Mouse (Mus musculus) hindbrain, embryonic 13.5 days (tissue): ENCODE data around the gene Spata25. TPM values are rescaled to one million over a fixed set of nuclear protein-coding genes. Genes with fewer than 3 reads are reported as not detected.
A peak's percentile ranks its signal among the peaks of the same experiment; 100 is the strongest.
"Not testable (repeated sequence)": the region's sequence is repeated elsewhere in the genome, so short reads cannot be mapped to it uniquely, and the experiment has no call there.

Experiments
- ATAC-seq: fragments of 200-750 bp; cut with Nextera tagmentation; 2 replicates; pipeline ENCODE4 v1.8.0; 2017; ENCODE audit warnings: moderate TSS enrichment; ENCODE audit not compliant: low FRiP score
- H3K27ac ChIP-seq: fragments of 300-500 bp; sonication (generic); 2 replicates; pipeline ENCODE4 v1.5.1; 2015; ENCODE audit warnings: inconsistent platforms, mild to moderate bottlenecking, moderate library complexity
- H3K27me3 ChIP-seq: fragments of 300-500 bp; sonication (generic); 2 replicates; pipeline ENCODE4 v1.6.1; 2015; ENCODE audit warnings: mild to moderate bottlenecking, inconsistent platforms
- H3K36me3 ChIP-seq: fragments of 300-500 bp; sonication (generic); 2 replicates; pipeline ENCODE4 v1.6.1; 2015; ENCODE audit warnings: mild to moderate bottlenecking, inconsistent platforms
- H3K4me1 ChIP-seq: fragments of 300-500 bp; sonication (generic); replicated peaks from 2 replicates; pipeline ENCODE4 v1.6.1; 2015; ENCODE audit warnings: inconsistent platforms
- H3K4me2 ChIP-seq: fragments of 300-500 bp; sonication (generic); 2 replicates; pipeline ENCODE4 v1.6.1; 2015; ENCODE audit warnings: inconsistent platforms, mild to moderate bottlenecking, moderate library complexity
- H3K4me3 ChIP-seq: fragments of 300-500 bp; sonication (generic); 2 replicates; pipeline ENCODE4 v1.5.1; 2015; ENCODE audit warnings: mild to moderate bottlenecking, inconsistent platforms
- H3K9ac ChIP-seq: fragments of 300-500 bp; sonication (generic); 2 replicates; pipeline ENCODE4 v1.6.1; 2015; ENCODE audit warnings: mild to moderate bottlenecking, inconsistent platforms
- H3K9me3 ChIP-seq: fragments of 300-500 bp; sonication (generic); 2 replicates; pipeline ENCODE4 v1.6.1; 2016; ENCODE audit warnings: inconsistent platforms
- WGBS: fragments of 180-500 bp; shearing (Covaris S2); methylation state at CpG from one replicate; pipeline ENCODE4 v1.1.7; 2015; 5-methylcytosine and 5-hydroxymethylcytosine counted together
- polyA plus RNA-seq: library from polyadenylated mRNA; unstranded; fragments of >200 nt; fragmentation: Nextera tagmentation; extraction: Ambion mirVana; gene quantifications from 2 replicates; pipeline ENCODE4 v1.2.1, GENCODE M21; 2015

Gene Spata25
- polyA plus RNA-seq, 1 experiment from 2014 or later = not detected

GRCm38 (mm10) chr2:164862179-164862861 is 34.0 kb upstream of the Spata25 start:
- peaks cover 33% of the 10 kb centered on the region for H3K27me3 ChIP-seq
- peak overlapping the region; percentile 60 for H3K27ac ChIP-seq
- no peaks in the 10 kb centered on the region for H3K9me3 ChIP-seq
- H3K9ac ChIP-seq = no peak overlapping the region
- H3K4me3 ChIP-seq = no peak overlapping the region
- H3K36me3 ChIP-seq = no peaks in the 10 kb centered on the region
- H3K4me1 ChIP-seq = peaks cover 20% of the 10 kb centered on the region
- no peak overlapping the region for H3K4me2 ChIP-seq
- 0 out of 2 replicates have a peak, but pooled peaks have one; percentile 40 for ATAC-seq
- 48% methylated on average over 9 of the region's 9 CpGs for WGBS

- Histone ChIP-seq H3K4me3 (no peak overlapping the region), H3K27ac (peak overlapping the region; percentile 62; the same call in 1 of the 2 replicates), H3K9me3 (no peaks in the 10 kb centered on the region), H3K36me3 (no peaks in the 10 kb centered on the region), H3K27me3 (peaks cover 45% of the 10 kb centered on the region), H3K4me1 (peaks cover 32% of the 10 kb centered on the region), H3K4me2 (no peak overlapping the region), H3K9ac (no peak overlapping the region)
- WGBS = 75% methylated on average over 4 of the region's 4 CpGs
- no peak for ATAC-seq
These were observed 32.8 kb upstream of the Spata25 start for GRCm38 (mm10) chr2:164861094-164861493.

DNA sequence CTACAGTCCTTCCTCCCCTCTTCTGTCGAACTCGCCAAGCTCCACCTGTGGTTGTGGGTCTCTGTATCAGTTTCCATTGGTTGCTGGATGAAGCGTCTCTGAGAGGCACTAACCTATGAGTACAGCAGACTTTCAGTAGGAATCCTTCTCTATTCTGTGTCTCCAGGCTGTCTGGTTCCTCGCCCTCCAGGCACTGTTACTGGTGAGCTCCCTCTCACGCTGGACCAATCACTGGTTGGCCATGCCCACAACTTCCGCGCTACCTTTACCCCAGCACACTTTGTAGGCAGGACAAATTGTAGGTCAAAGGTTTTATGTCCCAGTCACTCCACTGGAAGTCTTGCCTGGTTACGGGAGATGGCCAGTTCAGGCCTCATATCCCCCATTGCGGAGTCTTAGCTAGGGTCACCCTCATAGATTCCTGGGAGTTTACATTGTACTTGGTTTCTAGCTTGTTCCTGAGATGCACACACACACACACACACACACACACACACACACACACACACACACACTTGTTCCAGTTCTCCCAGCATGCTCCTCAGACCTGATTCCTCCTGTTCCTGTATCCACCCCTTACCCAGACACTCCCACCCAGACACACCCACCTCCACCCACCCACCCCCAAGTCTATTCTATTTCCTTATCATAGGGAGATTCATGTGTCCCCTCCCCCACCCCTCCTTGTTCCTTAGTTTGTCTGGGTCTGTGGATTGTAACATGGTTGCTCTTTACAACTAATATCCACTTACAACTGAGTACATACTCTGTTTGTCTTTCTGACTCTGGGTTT is 31.5 kb upstream of the Spata25 start:
- H3K9me3 ChIP-seq = no peaks in the 10 kb centered on the region
- H3K4me2 ChIP-seq = no peak overlapping the region
- H3K9ac ChIP-seq = no peak overlapping the region
- no peak overlapping the region for H3K4me3 ChIP-seq
- H3K4me1 ChIP-seq = peaks cover 32% of the 10 kb centered on the region
- H3K27me3 ChIP-seq = peaks cover 55% of the 10 kb centered on the region
- ATAC-seq = no peak
- no peak overlapping the region for H3K27ac ChIP-seq
- H3K36me3 ChIP-seq = no peaks in the 10 kb centered on the region
- WGBS = 67% methylated on average over 9 of the region's 9 CpGs

GRCm38 (mm10) chr2:164859155-164859554 is 30.8 kb upstream of the Spata25 start:
- H3K27ac ChIP-seq = no peak overlapping the region
- H3K36me3 ChIP-seq = no peaks in the 10 kb centered on the region
- no peak for ATAC-seq
- H3K4me3 ChIP-seq = no peak overlapping the region
- peaks cover 32% of the 10 kb centered on the region for H3K4me1 ChIP-seq
- H3K4me2 ChIP-seq = no peak overlapping the region
- H3K27me3 ChIP-seq = peaks cover 59% of the 10 kb centered on the region
- no peaks in the 10 kb centered on the region for H3K9me3 ChIP-seq
- no peak overlapping the region for H3K9ac ChIP-seq
- WGBS = 79% methylated on average over 2 of the region's 2 CpGs

DNA sequence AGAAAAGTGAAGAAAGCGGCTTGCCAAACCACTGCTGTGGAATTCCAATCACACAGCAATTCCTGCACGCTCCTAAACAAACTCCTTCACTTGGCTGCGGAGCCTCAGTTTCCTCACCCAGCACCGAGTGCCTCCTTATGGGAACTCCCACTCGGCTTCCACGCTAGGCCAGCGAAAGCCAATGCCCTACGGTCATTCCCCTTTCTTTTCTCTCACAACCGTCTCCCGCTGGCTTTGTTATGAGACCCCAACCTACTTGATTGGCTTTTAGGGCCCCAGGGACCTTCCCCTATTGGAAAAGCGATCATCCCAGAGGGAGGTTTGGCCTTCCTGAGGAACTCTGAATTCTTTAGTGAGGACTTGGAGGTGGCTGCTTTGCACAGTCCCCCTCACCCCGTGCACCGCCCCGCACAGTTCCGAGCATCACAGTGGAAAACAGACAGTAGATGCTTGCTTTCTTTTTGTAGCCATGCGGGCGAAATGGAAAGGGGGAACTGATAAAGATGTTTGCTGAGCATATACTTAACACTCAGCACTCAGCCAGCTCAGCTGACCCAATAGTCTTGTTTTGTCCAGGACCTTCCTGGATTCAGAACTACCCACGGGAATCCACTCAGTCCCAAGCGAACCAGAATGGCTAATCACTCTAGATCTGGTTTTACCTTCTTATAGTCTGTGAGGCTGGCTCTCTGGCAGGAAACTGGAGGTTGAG is 29.7 kb upstream of the Spata25 start:
- H3K27me3 ChIP-seq = peaks cover 59% of the 10 kb centered on the region
- no peaks in the 10 kb centered on the region for H3K9me3 ChIP-seq
- no peaks in the 10 kb centered on the region for H3K36me3 ChIP-seq
- H3K4me3 ChIP-seq = peak overlapping the region; percentile 49
- H3K9ac ChIP-seq = peak overlapping the region; percentile 63
- peak overlapping the region; percentile 58; the same call in 1 of the 2 replicates for H3K27ac ChIP-seq
- WGBS = 2% methylated on average over 19 of the region's 19 CpGs
- peak overlapping the region; percentile 87 for H3K4me2 ChIP-seq
- peaks cover 32% of the 10 kb centered on the region for H3K4me1 ChIP-seq
- ATAC-seq = peak; percentile 34; the same call in 1 of the 2 replicates

DNA sequence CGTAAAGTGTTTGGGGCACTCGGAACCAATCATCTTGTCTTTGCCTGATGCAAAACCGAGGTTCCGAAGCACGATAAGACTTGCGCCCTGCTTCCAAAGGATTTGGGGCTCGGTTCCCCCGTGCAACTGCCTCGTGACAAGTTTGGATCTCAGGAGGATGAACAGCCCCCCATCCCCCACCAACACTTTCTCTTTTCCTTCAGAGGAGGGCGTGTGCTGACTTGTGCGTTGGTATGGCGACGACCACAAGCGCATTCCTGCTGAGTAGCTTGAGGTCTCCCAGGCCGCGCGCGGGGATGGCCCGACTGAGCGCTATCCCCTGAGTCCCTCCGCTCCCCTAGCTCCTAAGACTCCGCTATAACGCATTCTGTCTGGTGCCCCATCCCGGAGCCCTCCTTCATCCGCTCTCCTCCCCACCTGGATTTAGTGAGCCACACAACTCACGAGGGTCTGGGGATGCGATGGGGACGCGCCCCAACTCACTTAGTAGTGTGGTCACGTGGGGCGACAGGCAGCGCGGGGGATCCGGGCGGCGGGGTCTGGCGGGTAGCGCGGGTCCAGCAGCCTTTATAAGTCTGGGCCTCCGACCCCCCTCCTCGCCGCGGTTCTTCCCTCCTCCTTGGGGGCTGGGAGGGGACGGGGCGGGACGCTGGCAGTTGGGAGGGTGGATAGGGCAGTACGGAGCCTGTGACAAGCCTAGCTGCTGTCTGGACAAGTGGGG is 28.9 kb upstream of the Spata25 start, which contains the start of gene Pltp:
Gene Pltp (minus strand): TSS at position 611 of the 721 bp plus-strand sequence.
- H3K4me3 ChIP-seq = peak within 1 kb of the TSS; percentile 49
- H3K4me1 ChIP-seq = peaks cover 32% of the 10 kb centered on the region
- peaks cover 59% of the 10 kb centered on the region for H3K27me3 ChIP-seq
- no peaks in the 10 kb centered on the region for H3K36me3 ChIP-seq
- under 1% methylated on average over 44 of the region's 47 CpGs for WGBS
- H3K4me2 ChIP-seq = peak within 1 kb of the TSS; percentile 87
- H3K9ac ChIP-seq = peak within 1 kb of the TSS; percentile 63
- peak; percentile 86 for ATAC-seq
- H3K27ac ChIP-seq = peak within 1 kb of the TSS; percentile 58
- no peaks in the 10 kb centered on the region for H3K9me3 ChIP-seq

DNA sequence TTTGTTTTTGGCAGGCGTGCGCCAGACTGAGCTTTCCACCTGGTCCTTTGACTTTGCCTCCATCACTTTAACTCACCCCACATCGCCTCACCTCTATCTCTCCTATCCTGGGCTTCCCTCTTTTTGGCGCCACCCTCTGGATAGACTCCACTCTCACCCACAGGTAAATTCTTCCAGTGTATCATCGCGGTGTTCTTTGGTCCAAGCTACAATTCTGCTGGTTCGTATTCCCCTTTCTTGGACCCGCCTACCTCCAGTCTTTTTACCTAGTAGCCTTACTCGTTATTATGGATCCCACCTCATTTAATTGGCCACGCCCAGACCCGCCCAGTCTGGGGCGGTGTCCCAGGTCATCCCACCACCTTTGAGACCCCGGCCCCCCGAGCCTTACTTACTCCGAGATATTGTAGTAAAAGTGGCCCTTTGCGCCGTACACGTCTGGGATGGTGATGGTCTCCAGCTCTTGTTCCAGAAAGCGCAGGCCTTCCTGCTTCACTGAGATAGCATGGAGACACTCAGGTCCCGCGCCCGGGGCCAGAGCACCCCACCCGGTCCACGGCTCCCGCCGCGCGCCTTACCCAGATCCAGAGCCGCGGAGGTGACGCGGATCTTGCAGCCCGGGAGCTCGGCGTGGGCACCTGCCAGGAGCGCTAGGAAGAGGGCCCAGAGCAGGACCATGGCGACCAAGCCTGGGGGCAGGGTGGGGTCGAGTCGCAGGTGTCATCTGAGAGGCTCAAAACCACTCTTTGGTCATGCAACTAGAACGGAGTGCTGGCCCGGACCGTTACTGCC is 28.2 kb upstream of the Spata25 start:
- peak overlapping the region; percentile 58 for H3K27ac ChIP-seq
- H3K9ac ChIP-seq = peak overlapping the region; percentile 63
- peaks cover 59% of the 10 kb centered on the region for H3K27me3 ChIP-seq
- H3K9me3 ChIP-seq = no peaks in the 10 kb centered on the region
- H3K4me2 ChIP-seq = peak overlapping the region; percentile 87
- H3K4me1 ChIP-seq = peaks cover 26% of the 10 kb centered on the region
- peak overlapping the region; percentile 49 for H3K4me3 ChIP-seq
- WGBS = 1% methylated on average over 42 of the region's 42 CpGs
- peak; percentile 47; the same call in 1 of the 2 replicates for ATAC-seq
- no peaks in the 10 kb centered on the region for H3K36me3 ChIP-seq

DNA sequence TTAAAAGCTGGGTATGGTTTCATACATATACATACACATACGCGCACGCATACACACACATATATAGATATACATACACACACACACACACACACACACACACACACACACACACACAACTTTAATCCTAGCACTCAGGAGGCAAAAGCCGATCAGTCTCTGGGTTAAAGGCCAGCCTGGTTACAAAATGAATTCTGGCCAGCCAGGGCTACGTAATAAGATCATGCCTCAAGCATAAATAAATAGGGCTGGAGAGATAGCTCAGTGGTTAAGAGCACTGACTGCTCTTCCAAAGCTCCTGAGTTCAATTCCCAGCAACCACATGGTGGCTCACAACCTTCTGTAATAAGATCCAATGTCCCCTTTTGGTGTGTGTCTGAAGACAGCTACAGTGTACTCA is 27.2 kb upstream of the Spata25 start:
- WGBS = 69% methylated on average over 5 of the region's 5 CpGs

DNA sequence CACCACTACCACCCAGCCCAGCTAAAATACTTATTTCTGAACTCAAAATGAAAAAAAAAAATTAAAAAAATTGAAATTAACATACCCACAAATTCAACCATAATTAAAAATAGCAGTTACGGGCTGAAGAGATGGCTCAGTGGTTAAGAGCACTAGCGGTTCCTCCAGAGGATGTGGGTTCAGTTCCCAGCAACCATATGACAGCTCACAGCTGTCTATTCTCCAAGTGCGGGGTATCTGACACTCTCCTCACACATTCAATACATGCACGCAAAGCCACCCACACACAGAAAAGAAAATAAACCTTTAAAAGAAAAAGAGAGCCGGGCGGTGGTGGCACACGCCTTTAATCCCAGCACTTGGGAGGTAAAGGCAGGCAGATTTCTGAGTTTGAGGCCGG is 21.7 kb upstream of the Spata25 start:
- WGBS = 90% methylated on average over 8 of the region's 8 CpGs
- ATAC-seq = no peak
- Histone ChIP-seq H3K27me3 (peaks cover 6% of the 10 kb centered on the region; the same call in 1 of the 2 replicates), H3K9me3 (no peaks in the 10 kb centered on the region), H3K36me3 (no peaks in the 10 kb centered on the region), H3K27ac (no peak overlapping the region), H3K4me2 (no peak overlapping the region), H3K4me1 (no peaks in the 10 kb centered on the region), H3K4me3 (no peak overlapping the region), H3K9ac (no peak overlapping the region)

More for the DNA sequence above, 27.2 kb upstream of the Spata25 start:
- H3K9ac ChIP-seq, H3K4me3 ChIP-seq, H3K36me3 ChIP-seq, H3K9me3 ChIP-seq, ATAC-seq, H3K27ac ChIP-seq: not testable (repeated sequence)
- H3K4me1 ChIP-seq = peaks cover 22% of the 10 kb centered on the region
- peak overlapping the region; percentile 87 for H3K4me2 ChIP-seq
- peaks cover 54% of the 10 kb centered on the region for H3K27me3 ChIP-seq

DNA sequence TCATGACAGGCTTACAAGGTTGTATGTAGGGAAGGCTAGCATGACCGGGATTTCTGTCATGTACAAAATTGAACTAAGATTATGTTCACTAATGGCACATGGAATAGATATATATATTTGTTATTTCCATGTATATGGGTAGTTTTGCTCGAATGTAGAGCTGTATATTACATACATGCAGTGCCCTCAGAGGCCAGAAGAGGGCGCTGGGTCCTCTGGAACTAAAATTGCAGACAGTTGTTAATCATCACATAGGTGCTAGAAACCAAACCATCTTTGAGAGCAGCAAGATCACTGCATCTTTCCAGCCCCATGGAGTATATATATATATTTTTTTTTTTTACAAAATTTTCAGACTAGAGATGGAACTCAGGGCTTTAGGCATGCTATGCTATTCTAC is 17.4 kb upstream of the Spata25 start:
- no peak for ATAC-seq
- WGBS = 55% methylated on average over 3 of the region's 3 CpGs
- Histone ChIP-seq H3K9ac (no peak overlapping the region), H3K27me3 (no peaks in the 10 kb centered on the region), H3K4me2 (no peak overlapping the region), H3K4me1 (no peaks in the 10 kb centered on the region), H3K27ac (no peak overlapping the region), H3K36me3 (0 out of 2 replicates have a peak, but pooled peaks cover 2% of the 10 kb centered on the region), H3K4me3 (no peak overlapping the region), H3K9me3 (no peaks in the 10 kb centered on the region)

GRCm38 (mm10) chr2:164835164-164835563 is 6.8 kb upstream of the Spata25 start:
- Histone ChIP-seq H3K4me3 (peak overlapping the region; percentile 69; the same call in 1 of the 2 replicates), H3K27me3 (no peaks in the 10 kb centered on the region), H3K4me2 (peak overlapping the region; percentile 98), H3K9me3 (no peaks in the 10 kb centered on the region), H3K36me3 (peaks cover 38% of the 10 kb centered on the region), H3K27ac (no peak overlapping the region), H3K4me1 (peaks cover 27% of the 10 kb centered on the region), H3K9ac (no peak overlapping the region)
- no peak for ATAC-seq
- WGBS = 100% methylated on average over 4 of the region's 4 CpGs
